Mouse (Mus musculus) lung, postnatal 0 days (tissue): Measurements from ENCODE around the gene Ntmt1.

Experiments used
- CTCF ChIP-seq: IDR thresholded peaks from 2 replicates; pipeline ENCODE4 v1.5.1; 2016; ENCODE audit warnings: antibody characterized with exemption, mild to moderate bottlenecking
- EP300 ChIP-seq: IDR thresholded peaks from 2 replicates; pipeline ENCODE4 v1.6.1; 2016; ENCODE audit warnings: antibody characterized with exemption, mild to moderate bottlenecking, control low read depth

DNA sequence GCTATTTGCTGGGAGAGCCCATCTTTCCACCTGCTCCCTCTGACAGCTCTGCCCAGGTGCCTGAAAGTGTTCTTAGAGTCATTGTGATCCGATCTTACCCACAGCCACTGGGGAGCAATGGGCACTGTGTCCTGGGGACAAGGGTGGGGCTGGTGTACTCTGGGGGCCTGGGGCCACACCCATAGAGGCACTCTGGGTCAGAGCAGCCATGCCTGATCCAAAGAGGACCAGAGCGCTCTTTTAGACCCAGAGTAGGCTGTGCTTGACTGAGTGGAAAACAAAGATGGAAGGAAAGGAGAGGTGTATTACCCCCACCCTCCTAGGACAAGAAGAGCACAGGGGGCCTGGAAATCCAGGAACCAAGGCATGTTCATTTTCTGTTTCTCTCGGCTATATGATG is 4.0 kb upstream of the Ntmt1 start, which contains the start of gene 1700001O22Rik:
- TF ChIP-seq CTCF, result no peak
- TF ChIP-seq EP300, result no peak
